Mouse (Mus musculus): ENCODE results near the gene Immt. TPM values are rescaled to one million over a fixed set of nuclear protein-coding genes. Genes with fewer than 3 reads are reported as not detected.

Immt gene
- total and polyA plus RNA-seq, 3 experiments, result 133 to 702 (median 158) TPM

- Histone ChIP-seq H3K79me2 (ENCODE audit: control insufficient read depth, insufficient read depth, low read length, poor library complexity) (no peaks in the 10 kb centered on the region), H3K4me1 (ENCODE audit: control insufficient read depth in 1 of 2, insufficient read depth in 2 of 2, low read length in 2 of 2) (no peaks in the 10 kb centered on the region), H3K27me3 (ENCODE audit: control insufficient read depth in 1 of 2, insufficient read depth in 2 of 2, low read length in 2 of 2) (peaks cover 2 to 4% of the 10 kb centered on the region in 2 experiments; a peak in 2 of 4 replicates), H3K27ac (ENCODE audit: control insufficient read depth, low read depth, low read length) (no peak overlapping the region), H3K4me3 (ENCODE audit: control insufficient read depth in 1 of 2, insufficient read depth in 1 of 2, low read depth in 2 of 2, low read length in 2 of 2) (no peak overlapping the region), H3K9me3 (replicated peaks; ENCODE audit: insufficient read depth, low read length) (no peaks in the 10 kb centered on the region), H3K9ac (ENCODE audit: control insufficient read depth, low read depth, low read length, poor library complexity, severe bottlenecking) (no peak overlapping the region), H3K36me3 (ENCODE audit: control insufficient read depth in 1 of 2, insufficient read depth in 2 of 2, low read length in 2 of 2) (no peaks in the 10 kb centered on the region)
- TF ChIP-seq E2F4 (IDR thresholded peaks at IDR 0.05; ENCODE audit: borderline replicate concordance, low read depth, low read length) (no peak), RAD21 (IDR thresholded peaks at IDR 0.05; ENCODE audit: low read depth, low read length) (no peak), BHLHE40 (IDR thresholded peaks at IDR 0.05; ENCODE audit: borderline replicate concordance, low read depth, low read length) (no peak), RCOR1 (IDR thresholded peaks at IDR 0.05; ENCODE audit: low read depth, low read length) (no peak), POLR2AphosphoS2 (IDR thresholded peaks at IDR 0.05; ENCODE audit: low read length) (no peak)
- DNase-seq (ENCODE audit: low read depth, low spot score), result no peak
Observed at GRCm38 (mm10) chr6:71783165-71783564, 48.0 kb upstream of the Immt start.

GRCm38 (mm10) chr6:71788348-71788747 is 42.8 kb upstream of the Immt start:
- no peak for DNase-seq (ENCODE audit: low read depth, low spot score)
- TF ChIP-seq HCFC1 (IDR thresholded peaks at IDR 0.05; ENCODE audit: low read depth, low read length) (no peak), SIN3A (IDR thresholded peaks at IDR 0.05; ENCODE audit: low read length) (no peak), MXI1 (IDR thresholded peaks at IDR 0.05; ENCODE audit: low read depth, low read length) (no peak), MYC (IDR thresholded peaks at IDR 0.05; ENCODE audit: low read depth, low read length) (no peak), UBTF (IDR thresholded peaks at IDR 0.05; ENCODE audit: borderline replicate concordance, insufficient read depth, low read depth, low read length) (no peak), E2F4 (IDR thresholded peaks at IDR 0.05; ENCODE audit: borderline replicate concordance, low read depth, low read length) (no peak), BHLHE40 (IDR thresholded peaks at IDR 0.05; ENCODE audit: borderline replicate concordance, low read depth, low read length) (no peak), RCOR1 (IDR thresholded peaks at IDR 0.05; ENCODE audit: low read depth, low read length) (no peak), TCF12 (IDR thresholded peaks at IDR 0.05; ENCODE audit: low read depth, low read length) (no peak), USF1 (IDR thresholded peaks at IDR 0.05; ENCODE audit: low read depth, low read length) (no peak), NELFE (IDR thresholded peaks at IDR 0.05; ENCODE audit: low read depth, low read length) (no peak), MAFK (IDR thresholded peaks at IDR 0.05; ENCODE audit: borderline replicate concordance, low read depth, low read length) (no peak), JUND (IDR thresholded peaks at IDR 0.05; ENCODE audit: low read depth, low read length) (no peak), POLR2A (IDR thresholded peaks at IDR 0.05; ENCODE audit: control insufficient read depth in 1 of 2, insufficient read depth in 1 of 2, low read depth in 1 of 2, low read length in 2 of 2, poor library complexity in 1 of 2) (no peak), EP300 (IDR thresholded peaks at IDR 0.05; ENCODE audit: low read depth in 1 of 2, low read length in 2 of 2) (no peak), GABPA (IDR thresholded peaks at IDR 0.05; ENCODE audit: low read depth, low read length) (no peak), ELF1 (IDR thresholded peaks at IDR 0.05; ENCODE audit: low read depth, low read length) (no peak), TBP (IDR thresholded peaks at IDR 0.05; ENCODE audit: low read depth, low read length) (no peak), NRF1 (IDR thresholded peaks at IDR 0.05; ENCODE audit: insufficient read depth, low read depth, low read length, poor library complexity, severe bottlenecking) (no peak)

More at GRCm38 (mm10) chr6:71788348-71788747, 42.8 kb upstream of the Immt start:
- H3K4me3 ChIP-seq (ENCODE audit: control insufficient read depth in 1 of 2, insufficient read depth in 1 of 2, low read depth in 2 of 2, low read length in 2 of 2), result no peak overlapping the region
- no peaks in the 10 kb centered on the region for H3K36me3 ChIP-seq (ENCODE audit: control insufficient read depth in 1 of 2, insufficient read depth in 2 of 2, low read length in 2 of 2)
- H3K9me3 ChIP-seq (replicated peaks; ENCODE audit: insufficient read depth, low read length), result no peaks in the 10 kb centered on the region
- no peaks in the 10 kb centered on the region for H3K4me1 ChIP-seq (ENCODE audit: control insufficient read depth in 1 of 2, insufficient read depth in 2 of 2, low read length in 2 of 2)
- H3K27ac ChIP-seq (ENCODE audit: control insufficient read depth, low read depth, low read length), result no peak overlapping the region
- H3K79me2 ChIP-seq (ENCODE audit: control insufficient read depth, insufficient read depth, low read length, poor library complexity), result no peaks in the 10 kb centered on the region
- no peak overlapping the region for H3K9ac ChIP-seq (ENCODE audit: control insufficient read depth, low read depth, low read length, poor library complexity, severe bottlenecking)
- H3K27me3 ChIP-seq (ENCODE audit: control insufficient read depth in 1 of 2, insufficient read depth in 2 of 2, low read length in 2 of 2), result peaks cover 10% of the 10 kb centered on the region in 2 experiments
